Mouse (Mus musculus): ENCODE results near the gene Dyrk3.
"Not testable (repeated sequence)": the region's sequence is repeated elsewhere in the genome, so short reads cannot be mapped to it uniquely, and the experiment has no call there.

Dyrk3 gene

DNA sequence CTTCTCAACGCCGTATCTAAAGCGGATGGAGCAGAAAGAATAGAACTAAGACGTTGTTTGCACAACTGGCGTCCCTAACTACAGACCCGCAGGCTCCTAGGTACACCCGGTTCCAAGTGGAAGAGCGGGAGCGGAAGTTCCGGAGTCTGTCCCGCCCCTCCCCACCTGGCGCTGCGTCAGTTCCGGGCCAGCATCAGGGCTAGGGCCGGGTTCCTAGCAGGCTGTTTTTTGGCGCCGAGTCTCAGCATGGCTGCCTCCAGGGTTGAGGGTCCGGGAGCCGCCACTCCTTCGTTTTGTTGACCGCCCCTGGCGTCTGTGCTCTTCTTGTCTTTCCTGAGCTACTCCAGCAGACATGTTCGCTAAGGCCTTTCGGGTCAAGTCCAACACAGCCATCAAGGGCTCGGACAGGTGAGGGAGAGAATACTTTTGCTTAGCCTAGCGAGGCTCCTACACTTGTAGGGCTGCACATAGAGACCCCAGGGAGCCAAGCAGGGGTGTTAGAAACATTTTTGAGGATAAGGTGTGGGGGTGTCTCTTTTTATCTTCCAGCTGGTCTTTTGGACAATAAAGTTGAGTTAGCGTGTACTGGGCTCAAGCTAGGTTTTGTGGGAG, 15.0 kb upstream of the Dyrk3 start, which contains the start of gene Eif2d:
Gene Eif2d (plus strand): TSS at position 164 of the 612 bp plus-strand sequence.
- peak; percentile 88 for DNase-seq

DNA sequence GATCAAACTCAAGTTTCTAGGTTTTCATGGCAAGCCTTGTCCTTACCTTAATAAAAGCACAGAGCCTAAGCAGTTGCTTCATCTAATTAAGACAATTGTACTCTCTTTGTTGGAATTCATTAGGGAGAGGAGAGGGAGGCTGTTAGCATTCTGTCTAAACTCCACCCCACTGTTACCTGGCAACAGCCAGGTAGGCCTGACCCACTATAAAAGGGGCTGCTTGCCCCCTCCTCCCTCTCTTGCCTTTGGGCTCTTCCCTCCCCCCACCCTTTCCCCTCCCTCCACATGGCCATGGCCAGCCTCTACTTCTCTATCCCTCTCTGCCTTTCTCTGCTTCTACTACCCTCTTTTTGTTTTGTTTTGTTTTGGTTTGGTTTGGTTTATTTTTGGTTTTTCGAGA, 11.4 kb upstream of the Dyrk3 start:
- no peak for DNase-seq

DNA sequence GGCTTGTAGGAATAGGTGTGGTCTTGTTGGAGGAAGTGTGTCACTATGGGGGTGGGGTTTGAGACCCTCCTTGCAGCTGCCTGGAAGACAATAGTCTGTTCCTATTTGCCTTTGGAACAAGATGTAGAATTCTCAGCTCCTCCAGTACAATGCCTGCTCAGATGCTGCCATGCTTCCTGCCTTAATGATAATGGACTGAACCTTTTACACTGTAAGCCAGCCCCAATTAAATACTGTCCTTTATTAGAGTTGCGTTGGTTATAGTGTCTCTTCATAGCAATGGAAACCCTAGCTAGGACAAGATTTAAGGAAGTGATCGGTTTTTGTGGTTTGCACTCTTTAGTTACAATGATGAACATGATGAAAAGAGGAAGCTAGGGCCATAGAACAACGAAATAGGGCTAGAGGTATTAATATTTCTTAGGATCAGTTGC, 8.1 kb upstream of the Dyrk3 start:
- no peak for DNase-seq

- DNase-seq, result not testable (repeated sequence)
Measured at GRCm38 (mm10) chr1:131145222-131145621, 7.1 kb upstream of the Dyrk3 start.

GRCm38 (mm10) chr1:131142472-131142871, 4.3 kb upstream of the Dyrk3 start:
- no peak for DNase-seq

DNA sequence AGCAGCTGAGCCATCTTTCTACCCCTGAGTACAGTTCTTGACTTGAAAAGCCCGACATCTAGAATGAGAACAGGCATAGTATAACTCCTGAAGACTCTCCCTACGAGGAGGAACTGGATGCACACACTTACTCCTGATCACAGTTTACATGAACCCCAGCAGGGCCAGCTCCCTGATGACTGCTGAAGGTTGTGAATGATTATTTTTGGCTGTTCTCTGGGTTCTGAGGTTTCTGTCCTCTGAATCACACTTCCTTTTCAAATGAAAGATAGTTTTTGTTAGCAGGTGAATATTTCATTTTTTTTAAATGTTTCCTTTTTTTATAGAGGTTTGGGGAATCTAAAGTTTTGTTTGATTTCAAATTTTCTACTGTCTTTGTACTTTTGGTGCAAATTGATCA, 3.3 kb upstream of the Dyrk3 start:
- no peak for DNase-seq

DNA sequence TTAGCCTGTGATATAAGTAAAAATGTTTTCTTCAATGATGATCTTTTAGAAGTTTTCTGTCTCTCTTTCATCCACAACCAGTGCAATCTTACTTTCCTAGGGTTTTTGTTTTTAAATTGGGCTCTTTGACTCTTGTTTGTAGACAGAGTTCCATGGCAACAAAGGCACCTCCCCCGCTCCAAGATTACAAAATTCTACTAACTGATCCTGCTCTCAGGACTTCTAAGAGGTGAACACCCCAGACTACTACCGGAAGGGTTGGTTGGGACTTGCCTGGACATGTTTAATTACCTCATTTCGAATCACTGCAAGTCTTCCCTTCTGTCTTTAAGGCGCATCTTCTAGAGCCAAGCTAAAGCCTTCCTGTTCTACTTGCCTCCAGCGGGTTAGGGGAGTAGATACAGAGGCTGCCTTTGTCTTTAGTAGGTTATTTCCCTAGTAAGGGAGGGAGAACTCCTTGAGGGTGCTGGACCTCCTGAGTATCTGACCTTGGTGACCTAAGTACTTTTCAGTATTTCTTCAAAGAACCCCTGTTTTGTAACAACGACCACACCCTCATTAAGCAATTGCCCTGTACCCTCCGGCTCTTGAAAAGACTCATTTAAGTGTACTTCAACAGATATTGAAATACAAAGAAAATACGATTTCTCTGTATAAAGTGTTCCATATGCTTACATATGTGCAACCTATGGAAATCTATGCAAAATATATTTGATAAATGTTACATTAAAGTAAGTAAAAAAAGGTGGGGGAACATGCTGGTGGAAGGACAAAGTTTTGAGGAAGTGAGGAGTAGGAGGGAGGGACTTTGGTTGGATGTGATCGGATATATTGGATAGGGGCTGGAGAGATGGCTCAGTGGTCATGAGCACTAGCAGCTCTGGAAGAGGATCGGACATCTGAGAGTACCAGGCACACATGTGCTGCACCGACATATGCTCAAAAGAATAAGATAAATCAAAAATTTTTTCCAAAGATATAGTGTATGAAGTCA, 1.3 kb upstream of the Dyrk3 start:
- no peak for DNase-seq

- DNase-seq, result peak; percentile 29
Measured at GRCm38 (mm10) chr1:131137717-131138118, 422 bp downstream of the Dyrk3 start.

DNA sequence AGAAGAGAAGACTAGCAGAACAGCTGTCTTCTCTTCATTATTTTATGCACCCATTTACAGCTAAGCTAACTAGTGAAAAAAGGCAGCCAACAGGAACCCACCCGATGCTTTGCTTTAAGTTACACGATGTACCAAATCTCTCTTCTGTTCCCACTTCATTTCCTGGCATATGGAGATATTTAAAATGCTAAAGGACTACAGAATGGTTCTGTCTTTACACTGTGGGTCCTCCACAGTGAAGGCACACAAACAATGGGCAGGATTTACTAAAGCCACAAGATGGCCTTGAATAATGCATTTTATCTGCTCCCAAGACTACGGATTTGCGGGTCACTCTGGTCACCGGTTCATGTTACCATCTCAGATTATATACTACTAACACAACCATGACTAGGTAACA, 1.0 kb downstream of the Dyrk3 start:
- DNase-seq, result no peak

- DNase-seq, result no peak
Measured at GRCm38 (mm10) chr1:131135960-131136629, 2.0 kb downstream of the Dyrk3 start.

GRCm38 (mm10) chr1:131134942-131135522, 3.1 kb downstream of the Dyrk3 start:
- DNase-seq, result no peak

- no peak for DNase-seq
Measured at GRCm38 (mm10) chr1:131134231-131134630, 3.9 kb downstream of the Dyrk3 start.

GRCm38 (mm10) chr1:131125987-131126744, 12.0 kb downstream of the Dyrk3 start:
- no peak for DNase-seq

DNA sequence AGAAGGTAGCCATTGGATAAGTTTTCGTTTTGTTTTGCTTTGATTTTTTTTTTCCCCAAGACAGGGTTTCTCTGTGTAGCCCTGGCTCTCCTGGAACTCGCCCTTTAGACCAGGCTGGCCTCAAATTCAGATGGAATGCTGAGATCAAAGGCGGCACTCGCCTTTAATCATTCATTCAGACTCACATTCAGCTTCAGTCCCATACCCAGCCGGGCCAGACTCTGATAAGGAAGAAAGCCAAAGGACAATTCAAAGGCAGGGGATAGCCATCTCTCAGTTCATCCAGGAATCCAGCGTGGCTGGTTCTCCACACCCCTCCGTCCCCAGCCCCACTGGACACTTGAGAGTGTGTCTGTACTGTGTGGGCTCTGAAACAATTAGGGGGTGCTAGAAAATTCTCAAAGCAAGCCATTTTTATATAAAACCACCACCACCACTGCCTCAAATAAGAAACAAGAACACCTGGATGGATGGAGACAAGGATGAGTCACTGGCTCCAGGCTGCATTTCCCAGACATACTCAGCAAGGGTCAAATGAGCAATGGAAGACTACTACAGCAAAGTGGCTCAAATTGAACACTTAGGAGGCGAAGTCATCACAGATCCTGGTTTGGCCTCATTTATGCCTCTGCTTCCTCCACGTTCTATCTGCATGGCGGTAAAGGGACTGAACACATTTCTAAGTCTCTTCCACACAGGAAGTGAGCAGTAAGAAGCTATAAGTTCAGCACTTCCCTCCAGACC, 14.4 kb downstream of the Dyrk3 start:
- DNase-seq, result no peak

DNA sequence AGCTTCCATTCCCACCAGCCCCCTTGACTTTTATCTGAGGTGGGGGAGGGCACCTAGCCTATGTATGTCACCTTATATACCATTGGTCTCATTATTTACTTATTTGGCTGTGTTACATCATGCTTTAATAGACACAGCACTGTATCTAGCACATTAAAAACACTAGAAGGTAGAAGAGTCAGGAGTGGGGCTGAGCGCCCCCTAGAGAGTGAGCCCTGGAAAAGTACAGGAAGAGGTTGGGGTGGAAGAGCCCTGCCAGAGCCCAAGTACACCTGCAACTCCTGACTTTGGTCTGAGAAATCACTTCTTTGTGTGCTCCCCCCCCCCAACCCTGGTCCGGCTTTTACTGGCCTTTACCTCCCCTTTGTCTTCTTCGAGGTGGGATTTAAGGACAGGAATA, 16.2 kb downstream of the Dyrk3 start:
- no peak for DNase-seq

- no peak for DNase-seq
Measured at GRCm38 (mm10) chr1:131119026-131119425, 19.1 kb downstream of the Dyrk3 start.

DNA sequence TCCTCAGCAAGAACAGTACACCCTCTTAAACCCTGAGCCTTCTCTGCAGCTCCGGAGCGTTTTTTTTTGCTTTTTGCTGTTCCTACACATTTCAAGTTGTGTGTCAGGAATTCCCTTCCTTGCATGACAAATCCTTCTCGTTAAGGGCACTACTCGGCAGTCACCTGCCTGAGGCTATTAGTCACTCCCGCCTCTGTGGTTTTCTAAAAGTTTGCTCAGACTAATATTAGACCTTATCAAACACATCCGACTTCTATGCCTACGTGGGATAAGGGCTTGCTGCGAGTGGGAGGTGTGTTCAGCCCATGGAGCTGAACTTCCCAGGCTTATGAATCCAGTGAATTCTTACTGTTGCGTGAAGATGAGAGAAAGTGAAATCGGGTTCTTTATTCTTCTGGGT, 19.6 kb downstream of the Dyrk3 start:
- no peak for DNase-seq

GRCm38 (mm10) chr1:131116430-131117011, 21.6 kb downstream of the Dyrk3 start:
- no peak for DNase-seq

DNA sequence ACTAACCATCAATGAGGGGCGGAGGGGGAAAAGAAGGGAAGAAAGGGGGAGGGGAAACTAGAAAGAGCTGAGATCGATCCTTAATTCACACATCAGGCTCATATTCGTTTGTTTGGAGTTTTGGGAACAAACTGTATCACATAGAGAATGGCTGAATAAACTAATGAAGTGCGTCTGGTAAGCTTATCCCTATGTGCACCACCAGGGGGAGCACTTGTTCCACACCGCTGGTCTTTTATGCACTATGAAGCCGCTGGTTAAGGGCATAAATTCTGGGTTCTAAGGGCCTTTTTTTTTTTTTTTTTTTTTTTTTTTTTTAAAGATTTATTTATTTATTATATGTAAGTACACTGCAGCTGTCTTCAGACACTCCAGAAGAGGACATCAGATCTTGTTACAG, 22.2 kb downstream of the Dyrk3 start:
- peak; percentile 42 for DNase-seq

GRCm38 (mm10) chr1:131112576-131112975, 25.6 kb downstream of the Dyrk3 start:
- no peak for DNase-seq

DNA sequence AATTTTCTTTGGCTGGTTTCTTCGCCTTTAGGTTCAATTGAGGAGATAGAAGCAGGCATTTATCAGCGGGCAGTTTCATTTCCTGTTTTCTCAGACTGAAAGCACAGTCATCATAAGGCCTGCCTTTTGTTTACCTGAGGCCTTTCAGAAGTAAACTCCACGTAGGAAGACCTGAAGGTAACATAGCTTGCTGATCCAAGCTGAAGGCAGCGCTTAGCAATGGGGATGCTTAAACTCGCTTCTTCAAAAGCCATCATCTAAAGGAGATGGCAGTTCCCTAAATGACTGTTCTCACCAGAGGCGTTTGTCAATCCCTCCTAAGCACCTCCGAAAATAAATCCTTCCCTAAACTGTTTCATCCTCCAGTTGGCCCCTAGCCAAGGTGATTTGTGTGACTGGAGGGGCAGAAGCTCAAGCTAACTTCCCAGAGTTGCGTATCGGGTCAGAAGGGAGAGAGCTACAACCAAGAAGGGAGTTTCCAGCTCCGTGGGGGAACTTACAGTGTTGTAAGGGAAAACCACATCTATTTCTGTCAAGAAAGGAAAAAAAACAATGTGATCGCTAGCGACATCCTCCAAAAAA, 27.5 kb downstream of the Dyrk3 start:
- DNase-seq, result no peak
